Mouse (Mus musculus) adrenal gland, adult 2 months (tissue): Measurements from ENCODE around the gene Ipo11. TPM values are rescaled to one million over a fixed set of nuclear protein-coding genes. Genes with fewer than 3 reads are reported as not detected.
"Not testable (repeated sequence)": the region's sequence is repeated elsewhere in the genome, so short reads cannot be mapped to it uniquely, and the experiment has no call there.

Source experiments
- DNase-seq: peaks from one replicate; pipeline ENCODE4 v3.0.0; 2021
- long read RNA-seq: library from polyadenylated mRNA; stranded (forward); transcript quantifications from one replicate; pipeline ENCODE4 v2.0.0, GENCODE M21; 2021
- polyA plus RNA-seq: library from polyadenylated mRNA; depleted of rRNA; stranded (reverse); fragments of >200 nt; gene quantifications from 2 replicates; pipeline ENCODE4 v1.2.3, GENCODE M21; 2012; rRNA removed
- total RNA-seq, 2 experiments: library from RNA; stranded (reverse); gene quantifications; 2 replicates each; pipeline ENCODE4 v1.2.3; 2021

The Ipo11 gene
- total RNA-seq: 10 to 100 TPM; 33.3 to 42.1 TPM
- 13.6 and 16.7 TPM in 2 replicates for polyA plus RNA-seq
- long read RNA-seq, full-length matches to known transcripts: 9 of 23 reads
- long read RNA-seq, partial matches to known transcripts: 11 of 23 reads
- long read RNA-seq, other reads (novel, unspliced or antisense): 3 of 23 reads

- peak; percentile 93 for DNase-seq
Observed at GRCm38 (mm10) chr13:106936256-106937137, at the start of gene Ipo11. Gene Ipo11 (minus strand): TSS chr13:106936958.

DNA sequence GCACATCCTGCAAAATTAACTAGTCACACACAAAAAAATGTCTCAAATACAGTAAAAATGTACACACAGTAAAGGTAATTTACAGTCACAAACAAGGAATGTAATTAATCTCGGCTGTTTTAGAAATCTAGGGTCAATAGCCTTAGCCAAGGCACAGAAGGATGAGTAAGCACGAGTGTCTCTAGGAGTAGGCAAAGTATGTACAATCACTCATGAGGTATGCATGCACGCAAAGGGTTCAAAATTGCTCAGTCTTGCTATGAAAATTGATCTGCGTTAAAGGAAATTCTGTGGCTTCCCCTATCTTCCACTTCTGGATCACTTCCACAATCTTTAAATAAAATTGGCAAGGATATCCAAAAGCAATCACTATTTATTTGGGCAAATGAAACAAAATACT, 24.7 kb upstream of the Ipo11 start:
- no peak for DNase-seq

DNA sequence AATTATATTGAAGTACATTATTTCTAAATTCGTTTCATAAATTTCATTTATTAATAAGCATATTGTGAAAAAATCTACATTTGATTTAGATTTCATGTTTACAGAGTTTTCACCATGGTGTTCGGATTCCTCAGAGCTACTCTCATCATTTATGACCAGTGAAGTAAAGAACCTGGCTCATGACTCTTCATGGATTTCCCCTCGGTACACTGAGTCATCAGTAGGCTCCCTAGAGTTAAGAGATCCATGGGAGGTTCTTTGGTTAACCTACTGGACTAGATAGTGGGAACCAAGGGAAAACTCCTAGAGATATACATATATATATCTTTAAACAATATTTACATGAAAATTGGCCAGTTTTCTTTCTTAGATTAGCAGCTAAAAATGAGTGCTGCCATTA, 23.8 kb upstream of the Ipo11 start:
- no peak for DNase-seq

DNA sequence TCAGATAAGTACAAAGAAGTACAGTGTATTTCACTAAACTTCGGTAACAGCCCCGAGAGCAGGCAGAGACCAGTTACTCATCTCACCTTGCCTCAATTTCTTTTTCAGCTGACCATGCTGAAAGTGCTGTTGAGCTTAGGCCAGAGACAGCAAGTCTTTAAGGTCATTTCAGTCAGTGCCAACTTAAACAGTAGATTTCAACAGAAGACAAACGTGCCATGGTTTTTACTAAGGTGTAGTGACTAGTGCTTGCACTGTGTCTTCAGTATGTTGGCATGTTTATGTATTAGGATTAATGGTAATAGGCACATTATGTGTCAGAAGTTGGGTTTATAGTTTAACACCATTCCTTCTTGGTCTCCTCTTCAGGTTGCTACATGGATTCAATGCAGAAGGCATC, 21.5 kb upstream of the Ipo11 start:
- DNase-seq: no peak

DNA sequence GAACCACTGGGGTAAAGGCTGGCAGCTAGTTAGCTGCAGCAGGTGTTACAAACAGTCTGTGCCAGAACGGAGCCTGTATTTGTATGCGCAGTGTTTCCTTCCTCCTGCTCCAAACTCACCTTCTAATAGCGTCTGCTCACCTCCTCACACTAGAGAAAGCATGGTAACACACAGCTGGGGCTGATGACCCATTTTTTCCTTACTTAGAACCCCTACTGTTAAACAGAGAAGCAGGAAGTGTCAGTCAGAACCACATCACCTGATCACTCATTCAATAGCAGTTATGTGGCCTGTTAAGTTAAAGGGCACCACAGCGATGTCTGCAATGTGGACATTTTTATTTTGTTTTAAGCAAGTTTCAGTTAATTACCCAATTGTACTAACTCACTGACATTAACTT, 20.8 kb upstream of the Ipo11 start:
- no peak for DNase-seq

- no peak for DNase-seq
Observed at GRCm38 (mm10) chr13:106954880-106955279, 18.1 kb upstream of the Ipo11 start.

GRCm38 (mm10) chr13:106947583-106947982, 10.8 kb upstream of the Ipo11 start:
- DNase-seq: no peak

DNA sequence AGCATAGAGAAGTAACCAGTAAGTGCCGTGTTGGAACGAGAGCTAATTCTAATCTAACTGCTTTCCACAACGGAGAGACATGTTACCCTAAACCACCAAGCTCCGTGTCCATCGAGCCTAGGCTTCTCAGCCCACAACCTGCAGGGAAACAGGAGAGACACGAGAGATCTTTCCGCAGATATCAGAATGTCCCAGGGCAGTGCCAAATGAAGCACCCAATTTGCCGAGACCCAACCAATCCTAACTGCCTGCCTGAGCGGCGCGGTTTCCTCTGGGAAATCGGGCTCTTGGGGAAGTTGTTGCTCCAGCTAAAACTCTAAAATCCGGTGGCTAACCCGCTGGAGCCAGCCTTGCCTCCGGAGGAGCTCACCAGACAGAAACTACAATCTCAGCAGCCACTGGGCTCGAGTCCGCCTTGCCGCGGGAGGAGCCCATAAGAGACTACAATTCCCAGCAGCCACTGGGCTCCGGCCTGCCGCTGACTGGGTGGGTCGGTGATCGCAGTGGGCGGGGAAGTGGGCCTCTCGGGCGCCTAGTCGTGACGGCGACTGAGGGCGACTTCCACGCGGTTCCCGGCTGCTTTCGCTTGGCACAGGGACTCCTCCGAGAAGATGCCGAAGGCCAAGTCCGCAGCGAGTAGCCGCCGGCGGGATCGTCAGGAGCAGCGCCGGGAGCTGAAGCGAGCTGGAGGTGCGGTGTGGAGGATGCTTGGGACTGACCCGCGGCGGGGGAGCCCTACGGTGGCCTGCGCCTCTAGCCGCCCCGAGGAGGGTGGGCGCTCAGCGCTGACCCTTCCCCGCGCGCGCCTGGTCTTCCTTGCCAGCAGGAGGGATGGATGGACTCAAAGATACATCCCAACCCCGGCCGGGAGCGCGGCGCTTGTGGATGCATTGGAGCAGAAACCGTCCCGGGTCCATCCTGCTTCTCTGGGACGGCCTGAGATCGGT, 10.1 kb upstream of the Ipo11 start, which contains the start of gene Dimt1:
TSS of gene Dimt1 (plus strand) at position 534 of the 947 bp plus-strand sequence.
- peak; percentile 98 for DNase-seq

DNA sequence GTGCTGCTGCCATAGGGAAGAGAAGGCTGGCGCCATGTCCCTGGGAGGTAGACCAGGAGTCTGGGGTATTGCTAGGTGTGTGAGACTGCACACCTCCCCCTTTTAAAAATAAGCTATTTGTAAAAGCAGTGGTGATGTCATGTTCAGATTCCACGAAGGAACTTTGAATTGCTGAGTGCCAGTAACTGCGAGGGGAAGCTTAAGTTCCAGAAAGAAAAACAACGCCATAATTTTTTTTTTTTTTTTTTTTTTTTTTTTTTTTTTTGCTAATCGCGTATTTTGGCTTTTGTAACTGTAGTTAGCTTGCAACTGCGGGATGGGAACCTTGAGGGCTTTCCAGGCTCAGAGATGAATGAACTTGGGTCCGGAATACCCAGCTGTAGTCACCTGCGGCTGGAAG, 8.8 kb upstream of the Ipo11 start:
- no peak for DNase-seq

GRCm38 (mm10) chr13:106942721-106943120, 6.0 kb upstream of the Ipo11 start:
- no peak for DNase-seq

DNA sequence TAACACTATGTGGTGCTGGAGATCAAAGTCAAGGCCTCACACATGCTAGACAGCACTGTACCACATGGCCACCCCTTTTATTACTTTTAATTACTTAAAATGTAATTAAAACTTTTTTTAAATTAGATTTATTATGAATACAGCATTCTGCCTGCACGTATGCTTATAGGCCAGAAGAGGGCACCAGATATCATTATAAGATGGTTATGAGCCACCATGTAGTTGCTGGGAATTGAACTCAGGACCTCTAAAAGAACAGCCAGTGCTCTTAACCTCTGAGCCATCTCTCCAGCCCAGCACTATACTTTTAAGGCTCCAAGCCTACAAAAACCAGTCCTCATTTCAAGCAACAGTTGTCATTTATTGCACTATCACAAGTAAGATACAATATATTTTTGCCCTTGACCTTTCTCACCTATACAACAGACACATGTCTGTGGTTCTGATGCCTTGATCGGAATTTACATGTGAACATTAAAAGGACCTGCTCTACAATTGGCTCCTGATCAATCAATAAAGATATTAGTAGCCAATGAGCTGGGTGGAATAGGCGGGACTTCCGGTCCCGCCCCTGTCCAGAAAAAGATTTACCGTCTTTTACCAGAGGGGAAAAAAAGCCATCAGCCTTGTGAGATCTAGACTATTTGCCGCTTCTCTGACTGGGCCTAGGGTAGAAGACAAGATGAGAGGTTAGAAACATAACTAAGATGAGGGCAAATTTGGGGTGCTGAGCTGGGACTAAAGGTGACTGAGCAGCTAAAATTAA, 4.6 kb upstream of the Ipo11 start:
- DNase-seq: no peak

DNA sequence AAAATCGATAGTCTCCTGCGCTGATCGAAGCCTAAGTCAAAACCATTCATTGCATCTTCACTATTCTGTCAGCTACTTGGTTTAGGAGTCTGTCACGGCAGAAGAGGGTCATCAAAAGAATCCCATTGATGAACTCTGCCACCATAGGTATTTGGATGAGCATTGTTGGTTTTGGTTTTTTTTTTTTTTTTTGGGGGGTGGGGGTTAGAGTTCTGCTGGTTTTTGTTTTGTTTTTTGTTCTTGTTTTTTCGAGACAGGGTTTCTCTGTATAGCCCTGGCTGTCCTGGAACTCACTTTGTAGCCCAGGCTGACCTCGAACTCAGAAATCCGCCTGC, 347 bp upstream of the Ipo11 start:
- DNase-seq: no peak

DNA sequence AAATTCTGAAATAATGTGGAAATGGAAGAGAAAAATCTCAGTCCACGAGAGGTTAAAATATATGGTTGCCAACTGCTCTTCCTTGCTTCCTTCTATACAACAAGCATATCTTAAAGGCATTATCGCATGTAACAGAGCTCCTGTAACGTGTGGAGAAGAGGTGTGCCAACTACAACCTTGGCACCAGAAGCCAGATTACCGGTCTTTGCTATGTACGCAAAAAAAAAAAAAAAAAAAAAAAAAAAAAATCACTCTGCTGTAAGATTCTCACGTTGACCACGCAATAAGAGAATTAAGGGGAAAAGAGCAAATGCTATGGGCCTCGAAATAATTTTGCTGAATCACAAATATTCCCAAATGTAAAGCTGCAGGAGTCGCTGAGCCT, 895 bp downstream of the Ipo11 start:
- no peak for DNase-seq

DNA sequence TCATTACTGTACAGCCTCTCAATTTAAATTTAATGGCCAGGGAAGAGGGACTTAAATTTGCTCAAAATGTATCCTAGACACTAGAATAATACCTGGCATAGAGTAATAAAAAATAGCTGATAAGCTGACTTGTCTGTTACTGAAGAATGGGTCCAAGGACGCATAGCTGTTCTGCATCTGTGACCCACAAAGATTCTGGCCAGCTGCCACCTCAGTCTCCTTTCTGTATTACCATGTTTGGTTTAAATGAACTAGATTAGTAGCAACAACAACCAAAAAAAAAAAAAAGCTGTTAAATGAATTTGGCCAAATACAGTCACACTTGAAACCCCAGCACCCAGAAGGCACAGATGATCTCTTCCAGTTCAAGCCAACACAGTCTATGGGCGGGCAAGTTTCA, 7.6 kb downstream of the Ipo11 start:
- peak; percentile 53 for DNase-seq

GRCm38 (mm10) chr13:106928296-106928695, 8.5 kb downstream of the Ipo11 start:
- peak; percentile 24 for DNase-seq

DNA sequence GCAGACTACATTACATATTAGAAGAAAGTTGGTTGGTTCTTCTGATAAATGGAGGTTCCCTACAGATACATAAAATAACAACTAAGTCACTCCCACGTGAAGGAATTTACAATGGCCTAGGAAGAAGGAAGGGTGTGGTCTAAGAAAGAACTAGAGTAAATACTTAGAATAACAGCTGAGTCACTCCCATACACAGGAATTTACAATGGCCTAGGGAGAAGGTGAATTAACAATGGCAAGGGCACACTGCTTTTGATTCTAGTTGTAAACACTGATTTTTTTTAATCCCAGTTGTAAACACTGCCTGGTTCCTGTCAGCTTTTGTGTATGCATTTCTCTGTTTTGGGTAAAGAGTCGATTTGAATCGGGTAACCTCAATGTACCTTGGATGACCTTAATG, 10.8 kb downstream of the Ipo11 start:
- DNase-seq: not testable (repeated sequence)

DNA sequence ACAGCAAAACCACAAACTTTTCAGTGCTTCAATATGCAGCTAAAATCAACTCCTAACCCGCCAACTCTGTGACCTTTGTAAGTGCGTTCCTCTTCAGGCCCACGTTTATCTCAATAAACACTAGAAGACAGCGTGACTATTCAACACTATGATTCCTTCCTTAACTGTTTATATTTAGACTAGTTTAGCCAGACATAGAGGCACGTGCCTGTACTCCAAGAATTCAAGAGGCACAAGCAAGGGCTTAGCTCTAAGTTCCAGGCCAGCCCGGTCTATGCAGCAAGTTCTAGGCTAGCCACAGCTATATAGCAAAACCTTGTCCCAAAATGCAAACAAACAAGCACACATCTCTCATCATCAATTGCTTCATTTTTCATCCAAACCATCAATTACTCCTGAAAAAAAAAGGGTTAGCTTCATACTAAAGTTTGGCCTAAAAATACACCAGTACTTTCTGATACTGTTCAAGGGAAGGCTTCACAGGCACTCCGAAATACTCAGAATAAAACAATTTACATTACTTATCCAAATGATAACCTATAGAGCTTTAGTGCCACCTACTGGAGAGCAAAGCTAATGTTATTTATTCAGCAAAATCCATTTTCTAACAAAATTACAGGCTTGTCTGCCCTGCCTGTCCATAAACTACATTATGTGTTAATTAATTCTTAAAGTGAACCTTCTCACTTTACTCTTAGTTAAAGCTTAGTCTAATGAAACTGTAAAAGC, 18.3 kb downstream of the Ipo11 start:
- DNase-seq: no peak

- no peak for DNase-seq
Observed at GRCm38 (mm10) chr13:106913125-106913736, 23.5 kb downstream of the Ipo11 start.

DNA sequence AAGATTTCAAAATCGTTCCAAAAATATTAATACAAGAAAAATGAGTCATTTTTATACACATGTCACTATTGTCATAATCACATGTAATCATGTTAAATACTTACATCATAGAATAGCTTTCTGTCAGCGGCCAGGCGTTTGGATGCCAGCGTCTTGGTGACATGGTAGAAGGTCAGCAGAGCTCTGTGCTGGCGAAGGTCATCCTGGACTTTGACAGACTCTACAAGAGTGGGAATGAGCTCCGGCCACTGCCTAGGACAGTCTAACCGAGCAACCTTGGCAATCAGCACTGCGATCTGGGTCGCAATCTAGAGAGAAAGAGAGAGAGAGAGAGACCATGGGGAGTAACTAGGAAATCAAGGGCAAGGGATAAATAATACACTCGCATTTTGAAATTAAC, 26.7 kb downstream of the Ipo11 start:
- DNase-seq: peak; percentile 53

DNA sequence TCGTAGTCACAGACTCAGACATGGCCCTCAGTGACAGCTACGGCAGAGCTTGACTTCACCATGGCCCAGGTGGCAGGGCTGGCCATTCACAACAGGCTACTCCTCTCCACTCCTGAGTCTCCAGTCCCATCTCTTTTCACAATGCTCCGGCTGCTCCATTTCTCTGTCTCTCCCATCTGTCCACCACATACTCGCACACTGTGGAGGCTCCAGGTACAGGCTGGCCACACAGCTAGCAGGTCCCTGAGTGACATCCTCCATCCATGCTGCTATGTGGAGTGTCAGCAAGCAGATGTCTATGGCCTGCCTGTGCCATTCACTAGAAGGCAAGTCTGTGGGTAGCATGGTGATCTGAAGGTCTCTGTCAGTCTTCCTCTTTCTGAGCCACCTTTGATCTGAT, 29.5 kb downstream of the Ipo11 start:
- no peak for DNase-seq

DNA sequence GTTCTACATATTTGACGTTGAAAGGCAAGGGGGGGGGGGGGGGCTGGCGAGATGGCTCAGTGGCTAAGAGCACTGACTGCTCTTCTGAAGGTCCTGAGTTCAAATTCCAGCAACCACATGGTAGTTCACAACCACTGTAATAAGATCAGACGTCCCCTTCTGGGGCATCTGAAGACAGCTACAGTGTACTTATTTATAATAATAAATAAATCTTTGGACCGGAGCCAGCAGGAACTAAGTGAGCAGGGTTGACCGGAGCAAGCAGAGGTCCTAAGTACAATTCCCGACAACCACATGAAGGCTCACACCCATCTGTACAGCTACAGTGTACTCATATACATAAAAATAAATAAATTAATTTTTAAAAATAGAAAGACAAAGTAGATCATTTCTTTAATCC, 31.6 kb downstream of the Ipo11 start:
- DNase-seq: not testable (repeated sequence)
